Mouse (Mus musculus) lung, adult 2 months (tissue): Measurements from ENCODE around the gene Glrx. TPM values are rescaled to one million over a fixed set of nuclear protein-coding genes. Genes with fewer than 3 reads are reported as not detected.

ENCODE experiments used
- DNase-seq: peaks from one replicate; pipeline ENCODE4 v3.0.0; 2022
- H3K4me1 ChIP-seq: fragments of 200-500 bp; 2 replicates; pipeline ENCODE4 v1.6.1; 2011; ENCODE audit warnings: low read length; ENCODE audit not compliant: control insufficient read depth, insufficient read depth
- H3K4me3 ChIP-seq: fragments of 200-500 bp; replicated peaks from 2 replicates; pipeline ENCODE3; 2011; ENCODE audit warnings: low read depth, mild to moderate bottlenecking, control low read depth, low read length; ENCODE audit errors: extremely low read depth
- CTCF ChIP-seq: fragments of 200-500 bp; IDR thresholded peaks from 2 replicates; pipeline ENCODE4 v1.5.1; 2011; ENCODE audit warnings: mild to moderate bottlenecking, low read length, control low read depth; ENCODE audit not compliant: insufficient read depth
- POLR2A ChIP-seq: fragments of 200-500 bp; IDR thresholded peaks from 2 replicates; pipeline ENCODE4 v1.6.1; 2011; ENCODE audit warnings: low read depth, mild to moderate bottlenecking, control low read depth, low read length, borderline replicate concordance; ENCODE audit errors: extremely low read depth
- WGBS: fragments of 180-500 bp; shearing (Covaris S2); methylation state at CpG from one replicate; pipeline ENCODE4 v1.1.7; 2018; 5-methylcytosine and 5-hydroxymethylcytosine counted together
- polyA plus RNA-seq: library from polyadenylated mRNA; depleted of rRNA; stranded (reverse); fragments of >200 nt; gene quantifications from 2 replicates; pipeline ENCODE4 v1.2.3, GENCODE M21; 2012

Glrx gene
- polyA plus RNA-seq, 1 experiment = 65.9 TPM

DNA sequence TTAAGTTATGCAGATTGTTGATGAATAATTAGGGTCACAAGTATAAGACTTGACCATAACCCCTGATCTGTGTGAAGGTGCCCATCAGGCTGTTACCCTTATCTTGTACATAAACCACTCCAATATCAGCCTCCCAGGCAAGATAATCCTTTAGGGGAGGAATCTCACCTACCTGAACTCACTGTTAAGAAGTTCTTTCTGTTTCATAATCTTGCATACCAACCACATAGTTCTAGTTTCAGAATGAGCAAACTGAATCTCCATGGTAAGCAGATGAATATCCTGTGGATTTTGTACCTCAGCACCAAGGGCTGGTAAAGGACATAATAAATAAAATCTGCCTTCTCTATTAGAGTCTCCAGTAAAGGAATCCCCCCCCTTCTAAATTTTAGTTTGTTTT is 7.0 kb upstream of the Glrx start:
- DNase-seq = no peak
- TF ChIP-seq CTCF (no peak), POLR2A (no peak)
- Histone ChIP-seq H3K4me1 (no peaks in the 10 kb centered on the region), H3K4me3 (no peak overlapping the region)

DNA sequence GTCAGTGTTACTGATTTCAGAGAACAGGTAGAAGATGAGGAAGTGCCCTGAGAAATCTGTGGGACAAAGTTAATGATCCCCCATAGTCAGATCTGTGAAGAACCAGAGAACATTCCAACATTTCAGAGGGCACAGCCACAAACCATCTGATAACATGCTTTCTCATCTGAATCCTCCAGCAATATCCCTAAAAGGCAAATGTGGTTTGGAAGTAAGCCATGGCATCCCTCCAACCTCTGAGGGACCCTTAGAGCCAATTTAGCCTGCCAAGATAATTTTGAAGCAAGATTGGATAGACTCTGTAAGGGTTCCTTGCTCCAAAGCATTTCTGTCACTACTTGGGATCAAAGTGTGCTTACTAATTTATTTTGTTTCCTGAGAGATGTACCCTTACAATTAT is 6.2 kb upstream of the Glrx start:
- DNase-seq = no peak
- TF ChIP-seq POLR2A (no peak), CTCF (no peak)
- no peaks in the 10 kb centered on the region for H3K4me1 ChIP-seq
- H3K4me3 ChIP-seq = no peak overlapping the region

DNA sequence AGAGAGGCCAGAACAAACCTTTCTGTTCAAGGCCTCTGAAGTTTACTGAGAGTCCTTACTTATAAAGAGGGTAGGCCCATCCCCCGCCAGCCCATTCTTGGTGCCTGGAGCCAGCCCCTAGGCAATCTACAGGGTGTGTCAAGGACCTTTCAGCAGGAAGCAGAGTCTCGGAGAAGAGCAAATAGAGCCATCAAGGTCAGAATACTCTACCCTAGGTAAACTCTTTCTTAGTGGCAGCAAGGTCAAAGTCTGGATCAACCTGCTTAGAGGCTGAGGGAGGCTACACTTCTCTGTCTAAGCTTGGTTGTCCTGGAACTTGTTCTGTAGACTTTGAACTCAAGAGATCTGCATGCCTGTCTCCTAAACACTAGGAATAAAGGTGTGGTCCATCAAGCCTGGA is 4.2 kb upstream of the Glrx start:
- Histone ChIP-seq H3K4me1 (peaks cover 2% of the 10 kb centered on the region; the same call in 1 of the 2 replicates), H3K4me3 (no peak overlapping the region)
- WGBS = 63% methylated on average over 2 of the region's 2 CpGs
- TF ChIP-seq POLR2A = no peak
- no peak for TF ChIP-seq CTCF
- DNase-seq = peak; percentile 27

DNA sequence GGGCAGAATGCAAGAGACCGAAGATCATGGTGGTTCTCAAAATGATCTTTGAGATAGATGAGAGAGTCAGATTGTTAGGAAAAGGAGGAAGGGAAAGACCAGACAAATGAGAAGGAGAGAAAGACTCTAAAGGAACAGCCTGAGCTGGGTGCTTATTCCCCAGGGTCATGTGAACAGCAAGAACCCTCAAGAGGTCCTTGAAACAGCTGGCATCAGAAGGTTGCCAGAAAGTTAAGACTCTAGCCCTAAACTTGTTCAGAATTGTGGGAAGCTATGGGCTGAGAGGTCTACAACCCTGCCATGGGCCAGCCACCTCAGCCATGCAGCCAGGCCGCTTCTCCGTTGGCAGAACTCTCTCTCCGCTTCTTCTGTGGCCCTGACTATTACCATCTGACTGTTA is 1.2 kb upstream of the Glrx start:
- peaks cover 5% of the 10 kb centered on the region; the same call in 1 of the 2 replicates for H3K4me1 ChIP-seq
- 72% methylated on average over 4 of the region's 4 CpGs for WGBS
- no peak for TF ChIP-seq POLR2A
- no peak for TF ChIP-seq CTCF
- peak; percentile 25 for DNase-seq
- no peak overlapping the region for H3K4me3 ChIP-seq

DNA sequence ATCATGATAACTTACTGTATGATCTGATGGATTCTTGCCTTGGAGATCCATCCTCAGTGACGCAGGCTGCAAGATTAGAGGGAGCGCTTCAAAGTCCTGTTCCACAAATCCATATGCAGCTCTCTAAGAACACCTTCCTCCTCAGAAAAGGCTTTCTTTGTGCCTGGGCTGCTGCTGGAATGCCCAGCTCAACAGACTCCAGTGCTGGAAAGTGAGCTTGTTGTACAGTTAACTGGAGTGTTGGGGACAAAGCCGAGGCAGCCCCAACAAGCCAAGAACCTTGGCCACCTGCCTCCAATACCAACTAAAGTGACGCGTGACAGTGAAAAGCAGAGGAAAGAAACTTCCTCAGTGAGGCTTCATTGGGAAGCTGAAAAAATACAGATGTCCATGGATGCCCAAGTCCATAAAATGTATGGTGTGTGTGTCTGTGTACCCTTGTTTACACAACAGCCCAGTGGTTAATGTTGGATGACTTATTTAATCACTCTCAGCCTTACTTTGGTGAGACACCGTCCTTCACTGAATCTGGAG is 1.2 kb downstream of the Glrx start:
- no peak for TF ChIP-seq CTCF
- TF ChIP-seq POLR2A = no peak
- no peak for DNase-seq
- 31% methylated on average over 6 of the region's 6 CpGs for WGBS
- Histone ChIP-seq H3K4me3 (peak overlapping the region; percentile 51), H3K4me1 (peaks cover 9% of the 10 kb centered on the region; the same call in 1 of the 2 replicates)

DNA sequence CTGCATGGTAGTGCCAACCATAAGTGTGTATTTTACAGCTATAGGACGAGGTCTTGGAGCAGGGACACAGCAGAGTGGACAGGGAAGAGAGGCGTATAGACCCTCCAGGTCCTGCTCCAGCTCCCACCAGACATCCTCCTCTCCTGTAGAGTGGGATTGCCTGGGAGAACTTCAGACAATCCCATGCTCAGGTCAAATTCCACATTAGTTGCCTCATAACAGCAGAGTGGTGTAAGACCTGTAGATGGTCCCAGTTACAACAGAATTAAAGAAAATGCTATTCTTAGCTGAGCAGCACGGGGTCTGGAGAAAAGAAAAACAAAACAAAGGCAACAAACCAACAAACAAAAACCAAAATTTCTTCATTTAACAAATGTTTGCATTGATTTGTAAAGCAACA is 2.3 kb downstream of the Glrx start:
- Histone ChIP-seq H3K4me3 (no peak overlapping the region), H3K4me1 (peaks cover 9% of the 10 kb centered on the region; the same call in 1 of the 2 replicates)
- TF ChIP-seq CTCF (no peak), POLR2A (no peak)
- WGBS = 80% methylated on average over 3 of the region's 3 CpGs
- DNase-seq = no peak

DNA sequence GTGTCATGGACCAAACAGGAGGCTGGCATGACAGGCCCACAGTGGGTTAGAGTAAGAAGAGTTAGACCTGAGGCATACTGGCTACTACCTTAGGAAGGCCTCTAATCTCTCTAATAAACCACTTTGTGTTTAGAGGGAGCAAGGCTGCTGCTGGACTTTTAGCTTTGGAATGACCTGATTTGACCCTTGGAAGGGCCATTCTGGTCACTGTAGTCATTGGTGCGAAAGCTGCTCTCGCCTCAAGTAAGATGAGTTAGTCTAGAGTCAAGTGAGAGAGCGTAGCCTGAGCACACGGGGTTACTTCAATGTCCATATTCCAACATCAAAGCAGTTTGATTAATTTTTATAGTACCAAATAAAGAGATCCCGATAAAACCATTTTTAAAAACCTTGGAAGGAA is 3.7 kb downstream of the Glrx start:
- Histone ChIP-seq H3K4me1 (peaks cover 9% of the 10 kb centered on the region; the same call in 1 of the 2 replicates), H3K4me3 (no peak overlapping the region)
- TF ChIP-seq CTCF = no peak
- TF ChIP-seq POLR2A = no peak
- 89% methylated on average over 5 of the region's 5 CpGs for WGBS
- DNase-seq = no peak

DNA sequence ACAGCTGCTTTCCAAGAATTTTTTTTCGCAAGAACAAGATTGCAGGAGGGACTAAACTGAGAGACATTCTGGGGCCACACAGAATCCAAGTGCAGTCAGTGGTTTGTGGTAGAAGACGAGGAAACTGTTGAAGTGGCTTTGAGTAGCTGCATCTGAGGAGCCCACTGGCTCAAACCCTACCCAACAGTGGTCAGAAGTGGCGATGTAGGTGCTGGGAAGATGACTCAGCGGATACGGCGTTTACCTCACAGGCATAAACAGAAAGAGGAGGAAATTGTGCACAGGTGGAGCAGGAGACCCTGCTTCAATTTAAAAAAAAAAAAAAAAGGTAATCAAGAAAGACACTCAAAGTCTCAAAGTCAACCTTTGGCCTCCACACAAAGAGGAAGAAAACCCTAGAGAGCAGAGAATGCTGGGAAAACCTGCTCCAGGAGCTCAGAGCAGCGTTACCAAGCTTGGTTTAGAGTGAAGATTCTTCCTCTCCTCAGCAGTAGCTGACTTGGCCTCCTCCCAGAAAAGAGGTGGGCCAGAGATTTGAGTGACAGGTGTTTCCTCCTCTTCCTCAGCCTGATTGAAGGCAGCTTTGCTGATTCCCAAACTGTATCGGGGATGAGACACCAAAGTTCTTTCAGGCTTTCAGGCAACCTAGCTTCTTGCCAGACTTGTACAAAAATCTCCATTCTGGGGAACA is 4.5 kb downstream of the Glrx start:
- no peak for DNase-seq
- 64% methylated on average over 8 of the region's 8 CpGs for whole genome bisulfite sequencing
- Histone ChIP-seq H3K4me1 (peaks cover 9% of the 10 kb centered on the region; the same call in 1 of the 2 replicates), H3K4me3 (no peak overlapping the region)
- TF ChIP-seq CTCF = no peak
- TF ChIP-seq POLR2A = no peak

DNA sequence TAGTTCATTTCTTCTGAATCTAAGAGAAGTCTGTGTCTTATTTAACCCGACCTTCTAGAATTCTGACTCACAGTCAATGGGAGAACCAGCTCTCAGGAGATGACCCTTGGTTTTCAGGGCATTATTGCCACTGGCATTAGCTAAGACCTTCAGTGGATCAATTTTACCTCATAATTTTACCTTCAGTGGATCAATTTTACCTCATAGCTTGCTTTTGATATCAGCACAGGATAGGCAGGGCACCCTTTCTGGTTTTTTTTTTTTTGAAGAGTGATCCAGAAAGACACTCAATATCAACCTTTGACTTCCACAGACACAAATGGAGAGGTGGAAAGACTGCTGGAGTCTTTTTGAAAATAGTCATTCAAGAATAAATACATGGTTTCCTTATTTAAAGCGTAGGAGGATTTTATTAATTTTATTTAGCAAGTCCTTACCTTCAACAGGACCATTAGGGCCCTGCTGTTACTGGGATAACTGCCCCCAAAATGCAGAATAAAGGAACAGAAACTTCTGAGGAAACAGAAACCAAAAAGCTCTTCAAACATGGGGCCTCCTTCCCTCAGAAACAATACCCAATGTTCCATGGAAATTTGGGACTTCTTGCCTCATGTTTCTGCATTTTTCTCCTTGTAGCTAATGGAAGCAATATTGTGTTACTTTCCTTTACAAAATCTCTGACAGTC is 5.3 kb downstream of the Glrx start:
- no peak for DNase-seq
- WGBS = 92% methylated on average over 2 of the region's 2 CpGs
- TF ChIP-seq CTCF = no peak
- TF ChIP-seq POLR2A = no peak
- H3K4me3 ChIP-seq = no peak overlapping the region
- H3K4me1 ChIP-seq = peaks cover 7% of the 10 kb centered on the region; the same call in 1 of the 2 replicates
